Mouse (Mus musculus): ENCODE measurements around the gene Mag.

- no peak for TF ChIP-seq CTCF (IDR thresholded peaks at IDR 0.05; ENCODE audit: extremely low read depth, insufficient read depth, insufficient read length, insufficient replicate concordance)
- peak; percentile 57; the same call in 1 of the 2 replicates for TF ChIP-seq POLR2A (IDR thresholded peaks at IDR 0.05; ENCODE audit: low read depth, low read length)
These were observed 24.0 kb downstream of the Mag start for GRCm38 (mm10) chr7:30890681-30891080.
